Mouse (Mus musculus): ENCODE measurements around the gene Hoxb9.
A peak's percentile ranks its signal among the peaks of the same experiment; 100 is the strongest.

GRCm38 (mm10) chr11:96294245-96295091 lies 23.2 kb downstream of the Hoxb9 start:
- TF ChIP-seq POLR2A (IDR thresholded peaks at IDR 0.05; ENCODE audit: low read depth, low read length) (no peak), CTCF (IDR thresholded peaks at IDR 0.05; ENCODE audit: extremely low read depth, insufficient read length, insufficient replicate concordance, low read depth, low read length) (peak; percentile 67; the same call in 1 of the 2 replicates)
